Mouse (Mus musculus): ENCODE measurements around the gene Trim21. TPM values are rescaled to one million over a fixed set of nuclear protein-coding genes. Genes with fewer than 3 reads are reported as not detected.
A peak's percentile ranks its signal among the peaks of the same experiment; 100 is the strongest.

Gene Trim21
- 10 to 100 TPM in 1 of 2 experiments, 1 to 10 TPM in 1; 8.5 to 11.4 TPM for polyA plus RNA-seq (2017; shearing (Covaris generic))

DNA sequence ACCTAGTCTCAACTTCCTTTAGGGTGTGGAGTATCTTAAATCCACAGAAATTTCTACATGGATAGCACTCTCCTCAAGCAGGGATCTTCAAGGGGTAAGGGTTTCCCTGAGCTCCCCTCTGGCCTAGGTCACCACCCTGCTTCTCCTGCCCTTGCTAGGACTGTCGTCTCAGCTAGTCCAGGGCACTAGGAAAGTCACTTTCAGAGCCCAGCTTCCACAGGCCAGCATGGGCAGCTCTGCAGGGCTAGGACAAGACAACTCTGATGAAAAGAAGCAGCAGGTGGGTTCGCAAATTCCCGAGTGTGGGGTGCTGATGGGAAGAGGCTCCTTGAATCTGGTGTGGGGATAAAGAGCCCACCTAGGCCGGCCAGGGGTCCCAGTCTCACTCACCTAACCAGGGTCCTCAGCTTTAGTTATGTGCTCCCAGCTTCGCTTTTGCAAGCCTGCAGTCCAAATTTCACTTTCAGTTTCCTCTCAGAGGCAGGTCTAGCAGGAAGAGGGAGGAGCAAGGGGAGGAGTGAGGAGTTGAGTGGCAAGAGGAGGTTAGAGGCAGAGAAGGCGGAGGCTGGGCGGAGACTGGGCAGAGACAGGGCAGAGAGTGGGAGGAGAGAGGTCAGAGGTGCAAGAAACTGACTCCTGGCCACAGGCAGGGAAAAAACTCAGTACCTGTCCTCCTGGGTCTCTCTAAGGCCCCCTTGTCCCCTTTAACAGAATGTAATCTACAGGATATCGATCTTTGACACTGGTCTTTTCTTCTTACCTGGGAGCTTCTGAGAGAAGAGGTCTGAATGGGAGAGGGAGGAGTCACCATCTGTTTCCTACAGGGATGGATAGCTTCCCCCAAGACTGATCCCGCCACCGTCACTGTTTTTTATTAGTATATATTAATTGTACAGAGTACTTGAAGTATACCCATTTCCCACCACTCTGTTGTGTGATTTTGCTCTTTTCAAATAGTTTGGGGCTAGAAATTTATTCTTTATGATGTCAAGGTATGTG, at the start of gene Trim21:
Trim21 (minus strand) TSS at position 488 of the 999 bp plus-strand sequence.
- ATAC-seq = peak; percentile 100

DNA sequence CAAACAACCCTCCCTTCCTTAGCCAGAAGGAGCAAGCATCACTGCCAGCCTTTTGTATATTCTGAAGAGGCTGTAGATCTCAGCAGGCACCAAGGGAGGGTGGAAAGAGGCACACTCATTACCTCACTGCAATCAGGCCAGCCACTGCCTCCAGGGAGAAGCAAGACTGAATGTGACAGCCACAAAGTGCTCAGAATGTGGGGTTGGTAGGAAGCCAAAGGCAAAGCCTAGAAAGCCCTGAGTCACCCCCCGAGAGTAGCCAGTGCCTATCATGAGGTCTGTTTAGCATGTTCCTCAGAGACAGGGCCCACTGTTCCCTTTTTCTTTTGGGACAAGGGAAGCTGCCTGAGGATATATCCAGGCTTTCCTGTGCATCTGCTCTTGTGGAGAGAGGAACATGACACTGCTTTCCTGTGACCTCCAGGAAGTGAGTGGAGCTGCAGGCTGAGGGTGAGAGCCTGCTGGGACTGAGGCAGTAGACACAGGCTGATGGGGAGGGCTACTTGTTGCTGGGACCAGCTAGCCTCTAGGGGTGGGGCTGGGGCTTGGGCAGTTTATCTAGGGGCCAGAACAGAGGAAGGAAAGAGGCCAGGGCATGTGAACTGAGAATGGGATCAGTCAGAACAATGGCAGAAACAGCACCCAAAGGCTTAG, 32.2 kb upstream of the Trim21 start, which contains the start of gene Olfr552:
Olfr552 (plus strand) TSS at position 393 of the 654 bp plus-strand sequence.
- ATAC-seq = no peak

DNA sequence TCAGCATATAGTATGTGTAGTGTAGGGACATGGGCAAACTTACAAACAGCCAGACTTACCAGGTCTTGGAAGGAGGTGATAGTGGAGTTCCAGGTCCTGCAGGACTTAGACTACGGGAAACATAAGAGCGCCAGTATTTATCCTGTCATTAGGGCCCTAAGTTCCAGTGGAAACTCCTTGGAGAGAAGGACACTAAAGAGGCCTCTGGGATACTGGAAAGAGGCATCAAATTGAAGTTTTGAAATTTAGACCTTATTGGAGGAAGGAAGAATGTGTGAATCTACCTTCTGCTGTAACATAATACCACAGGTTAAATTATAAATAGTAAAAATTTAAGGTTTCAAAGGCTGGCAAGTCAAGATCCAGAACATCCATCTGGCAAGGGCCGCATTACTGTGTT, 26.5 kb upstream of the Trim21 start, which contains the start of gene Olfr551:
Olfr551 (minus strand) TSS at position 101 of the 400 bp plus-strand sequence.
- ATAC-seq = no peak

DNA sequence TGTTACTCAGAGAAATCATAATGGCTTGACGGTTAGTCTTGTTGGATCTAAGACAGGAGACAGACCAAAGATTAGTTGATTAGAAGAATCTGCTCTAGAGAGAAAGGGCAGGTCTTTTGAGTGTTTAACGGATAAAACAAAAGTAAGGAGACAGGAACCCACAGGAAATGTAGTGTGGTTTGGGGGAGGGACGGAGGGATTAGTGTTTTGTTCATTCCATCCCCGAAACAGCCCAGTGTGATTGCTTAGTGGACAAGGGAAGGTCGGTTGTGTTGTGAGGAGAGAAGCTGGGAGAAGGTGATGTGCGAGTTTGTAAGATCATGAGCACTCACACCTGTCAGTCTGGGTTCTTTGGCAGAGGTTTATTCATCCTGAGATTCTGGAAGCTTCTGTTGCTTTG, 10.7 kb upstream of the Trim21 start:
- ATAC-seq = no peak

DNA sequence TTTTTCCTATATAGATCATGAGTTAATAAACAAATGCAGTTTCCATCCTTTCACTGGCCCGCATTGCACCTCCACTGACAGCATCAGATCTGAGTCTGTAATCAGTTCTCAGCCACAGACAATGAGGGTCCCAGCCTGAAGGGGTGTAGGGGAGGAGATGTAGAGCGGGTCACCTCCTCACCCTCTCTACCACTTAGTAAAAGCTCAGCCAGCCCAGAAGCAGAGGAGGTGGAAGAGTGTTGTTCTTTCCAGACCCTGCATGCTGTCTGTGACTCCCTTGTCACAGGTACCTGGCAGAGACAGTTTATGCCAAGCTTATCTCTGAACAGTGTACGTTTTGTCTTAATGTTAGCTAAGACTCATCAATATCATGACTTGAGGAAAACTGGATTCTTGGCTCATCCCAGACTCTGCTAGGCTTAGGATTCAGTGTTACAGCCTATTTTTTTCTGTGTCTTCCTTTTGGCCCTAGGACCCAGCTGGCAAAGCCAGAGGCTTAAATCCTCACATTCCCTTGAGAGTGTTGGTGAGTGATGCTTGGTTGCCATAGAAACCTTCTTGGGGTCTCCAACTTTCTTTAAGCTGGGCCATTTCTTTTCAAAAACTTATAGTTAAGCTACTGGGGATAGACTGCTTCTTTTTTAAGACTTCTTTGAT, 8.0 kb upstream of the Trim21 start:
- ATAC-seq = no peak

DNA sequence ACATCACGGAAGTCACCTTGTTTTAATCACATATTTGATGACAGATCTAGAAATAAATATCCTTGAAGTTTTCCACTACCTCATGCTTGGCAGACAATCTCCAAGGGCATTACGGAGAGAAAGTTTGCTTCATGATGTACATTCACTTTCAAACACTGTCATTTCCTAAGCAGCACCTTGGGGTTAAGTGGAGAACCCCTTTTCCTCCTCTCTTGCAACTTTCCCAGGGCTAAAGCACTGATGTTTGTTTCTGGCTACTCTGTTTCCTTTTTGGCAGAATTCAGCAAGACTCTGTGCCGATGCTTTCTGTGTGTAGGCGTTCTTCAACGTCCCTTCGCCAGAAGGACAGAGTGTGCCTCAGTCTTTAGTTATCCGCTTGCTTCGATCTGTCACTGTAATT, 5.9 kb upstream of the Trim21 start, which contains the start of gene Olfr550:
Olfr550 (plus strand) TSS at position 301 of the 400 bp plus-strand sequence.
- ATAC-seq = no peak

DNA sequence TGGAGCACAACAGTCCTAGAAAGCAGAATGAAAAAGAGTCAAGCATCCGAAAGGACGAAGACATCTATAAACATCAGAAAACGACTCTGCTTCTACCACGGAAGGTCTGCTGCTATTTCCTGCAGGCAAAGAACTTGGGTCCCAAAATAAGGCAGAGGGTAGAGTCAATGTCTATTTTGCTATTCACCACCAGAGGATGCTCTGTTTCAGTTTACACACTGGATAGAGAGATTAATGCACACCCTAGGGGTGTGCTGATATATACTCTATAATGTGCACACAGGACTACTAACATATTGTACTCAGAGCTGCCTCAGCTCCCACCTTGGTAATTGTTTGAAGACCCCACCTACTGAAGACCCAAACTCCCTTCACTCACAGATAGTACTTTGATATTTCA, 933 bp upstream of the Trim21 start:
- no peak for ATAC-seq

DNA sequence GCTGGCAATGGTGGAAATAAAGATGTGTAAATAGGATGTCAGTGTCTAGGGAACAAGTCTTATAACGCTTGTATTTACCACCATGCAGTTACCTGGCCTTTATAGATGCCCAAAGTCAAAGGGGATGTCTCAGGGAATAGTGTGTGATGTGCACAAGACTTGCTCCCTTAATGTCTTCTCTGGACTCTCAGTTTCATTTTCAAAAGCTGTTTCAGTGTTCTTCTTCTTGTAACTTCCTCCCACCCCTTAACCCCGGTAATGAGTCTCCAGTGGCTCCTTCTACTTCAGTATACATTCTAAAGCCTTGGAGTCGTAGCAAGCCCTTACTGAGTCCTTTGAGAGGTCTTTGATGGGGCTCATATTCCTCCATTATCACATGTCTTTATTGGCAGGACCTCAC, 12.0 kb downstream of the Trim21 start:
- peak; percentile 67 for ATAC-seq

DNA sequence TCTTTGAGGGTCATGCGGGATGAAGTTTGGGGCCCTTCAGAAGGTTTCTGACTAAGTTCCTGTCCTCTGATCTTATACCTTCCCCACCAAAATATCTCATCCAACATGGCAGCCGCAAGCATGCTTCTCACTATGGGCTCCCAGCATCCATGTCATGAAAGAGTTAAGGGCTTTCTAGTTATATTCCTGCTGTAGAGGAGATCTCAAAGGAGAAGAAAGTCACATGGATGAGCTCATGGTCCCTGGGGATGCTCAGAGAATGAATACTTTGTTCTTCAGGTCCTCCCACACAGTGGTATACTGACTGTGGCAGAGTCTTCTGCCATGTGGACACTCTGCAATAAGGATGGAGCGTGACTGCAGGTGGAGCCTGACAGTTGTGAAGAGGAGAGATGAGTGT, 15.7 kb downstream of the Trim21 start, which contains the start of gene Olfr549:
Olfr549 (plus strand) TSS at position 301 of the 400 bp plus-strand sequence.
- no peak for ATAC-seq

DNA sequence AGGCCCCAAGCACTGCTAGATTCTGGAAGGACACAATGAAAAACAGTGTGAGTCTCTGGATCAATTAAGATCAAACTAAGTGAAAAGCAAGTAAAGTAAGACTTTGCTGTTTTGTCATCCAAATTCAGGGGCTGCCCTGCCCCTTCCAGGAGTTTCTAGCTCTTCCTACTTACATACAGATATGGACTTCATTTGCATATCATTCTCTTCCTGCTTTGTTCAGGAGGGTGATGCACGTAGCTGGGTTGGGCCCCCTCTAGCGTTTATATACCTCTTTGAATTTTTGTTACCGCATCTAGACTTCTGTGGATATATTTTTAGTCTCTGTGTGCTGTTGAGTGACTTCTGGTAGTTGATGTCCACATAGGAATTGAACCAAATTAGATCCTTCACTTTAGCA, 24.0 kb downstream of the Trim21 start:
- ATAC-seq = peak; percentile 47

DNA sequence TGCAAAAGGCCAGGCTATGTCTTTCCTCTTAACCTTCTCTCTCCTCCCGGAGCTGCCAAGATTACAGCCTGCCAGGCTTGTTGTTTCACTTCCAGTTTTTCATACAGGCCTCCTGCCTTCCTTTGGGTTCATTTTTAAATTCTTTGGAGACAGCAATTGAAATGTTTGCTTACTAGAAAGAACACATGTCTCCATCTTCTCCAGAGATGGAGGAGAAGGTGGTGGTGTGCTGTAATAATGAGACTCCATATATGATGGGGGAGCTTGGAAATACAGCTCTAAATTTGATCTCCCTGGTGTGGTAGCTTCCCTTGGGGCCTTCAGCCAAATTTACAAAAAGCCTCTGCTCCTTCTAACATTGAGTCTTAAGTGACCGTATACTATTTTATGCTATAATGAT, 24.7 kb downstream of the Trim21 start, which contains the start of gene Olfr548-ps1:
Olfr548-ps1 (plus strand) TSS at position 301 of the 400 bp plus-strand sequence.
- no peak for ATAC-seq

DNA sequence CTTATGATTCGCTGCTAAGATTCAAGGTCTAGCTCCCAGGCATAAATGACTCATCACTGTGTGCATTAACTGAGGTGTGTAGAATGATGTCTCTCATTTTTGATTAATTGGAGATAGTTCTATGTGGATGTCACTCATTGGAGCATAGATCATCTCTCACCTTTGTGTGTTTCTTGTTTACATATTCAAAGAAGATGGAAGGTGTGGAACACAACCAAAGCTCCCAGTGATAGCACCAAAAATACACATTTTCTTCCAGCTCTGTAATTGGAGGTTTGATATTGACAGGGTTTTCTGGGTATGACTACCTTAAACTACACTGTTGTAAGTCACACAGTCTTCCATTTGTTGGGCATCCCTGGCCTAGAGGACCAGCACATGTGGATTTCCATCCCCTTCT, 30.8 kb downstream of the Trim21 start, which contains the start of gene Olfr547:
Olfr547 (plus strand) TSS at position 301 of the 400 bp plus-strand sequence.
- ATAC-seq = no peak

DNA sequence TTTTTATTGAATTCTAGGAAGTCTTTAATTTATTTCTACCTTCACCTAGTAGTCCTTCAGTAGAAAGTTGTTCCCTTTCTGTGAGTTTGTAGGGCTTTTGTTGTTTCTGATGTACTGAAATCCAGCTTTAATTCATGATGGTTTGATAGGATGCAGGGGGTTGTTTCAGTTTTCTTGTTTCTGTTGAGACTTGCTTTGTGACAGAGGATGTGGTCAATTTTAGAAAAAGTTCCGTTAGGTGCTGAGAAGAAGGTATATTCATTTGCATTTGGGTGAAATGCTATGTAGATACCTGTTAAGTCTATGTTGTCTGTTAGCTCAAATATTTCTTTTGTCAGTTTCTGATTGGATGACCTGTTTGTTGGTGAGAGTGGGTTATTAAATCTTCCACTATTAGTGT, 36.2 kb downstream of the Trim21 start:
- ATAC-seq = peak; percentile 95

DNA sequence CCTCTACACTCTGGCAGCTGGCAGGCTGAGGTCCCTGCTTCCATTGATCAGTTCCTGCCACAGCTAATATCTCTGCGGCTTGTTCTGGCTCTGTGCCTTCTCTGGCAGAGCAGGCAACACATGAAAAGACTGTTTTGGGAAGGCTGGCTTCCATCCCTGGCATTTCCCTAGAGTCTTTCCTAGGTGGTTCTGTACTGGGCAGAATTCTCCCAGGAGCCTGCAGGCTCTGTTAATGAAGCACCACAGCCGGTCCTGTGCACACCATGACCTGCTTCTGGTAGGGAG, 48.3 kb downstream of the Trim21 start:
- ATAC-seq = no peak

DNA sequence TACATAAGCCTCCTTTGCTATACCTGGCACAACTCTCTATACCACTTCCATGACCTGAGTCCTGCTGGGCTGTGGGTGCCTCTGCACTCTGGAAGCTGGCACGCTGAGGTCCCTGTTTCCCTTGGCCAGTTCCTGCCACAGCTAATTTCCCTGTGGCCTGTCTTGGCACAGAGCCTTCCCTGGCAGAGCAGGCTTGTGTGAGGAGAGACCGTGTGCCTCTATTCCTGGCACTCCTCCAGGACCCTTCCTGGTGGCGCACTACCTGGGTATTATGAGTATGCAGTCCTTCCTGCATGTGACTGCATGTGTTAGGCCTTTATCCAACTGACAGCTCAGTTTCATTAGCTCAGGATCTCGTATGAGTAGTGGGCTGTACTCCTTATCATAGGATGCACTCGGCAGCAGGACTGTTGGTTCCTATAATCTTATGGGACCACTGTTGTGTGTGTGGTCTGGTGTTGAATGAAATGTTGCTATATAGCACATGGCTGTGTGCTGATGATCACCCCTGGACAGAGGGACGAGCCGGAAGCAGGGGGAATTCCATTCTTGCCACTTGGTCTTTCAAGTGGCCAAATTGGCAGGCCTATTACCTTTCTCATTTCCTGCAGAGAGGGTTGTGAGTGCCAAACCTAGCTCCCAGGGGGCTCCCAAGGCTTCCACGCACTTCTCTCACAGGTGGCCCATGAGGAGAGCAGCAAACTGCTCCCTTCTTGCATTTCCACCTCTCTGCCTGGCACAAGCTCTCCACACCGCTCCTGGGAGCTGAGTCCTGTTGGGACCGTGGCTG, 48.8 kb downstream of the Trim21 start:
- ATAC-seq = no peak

DNA sequence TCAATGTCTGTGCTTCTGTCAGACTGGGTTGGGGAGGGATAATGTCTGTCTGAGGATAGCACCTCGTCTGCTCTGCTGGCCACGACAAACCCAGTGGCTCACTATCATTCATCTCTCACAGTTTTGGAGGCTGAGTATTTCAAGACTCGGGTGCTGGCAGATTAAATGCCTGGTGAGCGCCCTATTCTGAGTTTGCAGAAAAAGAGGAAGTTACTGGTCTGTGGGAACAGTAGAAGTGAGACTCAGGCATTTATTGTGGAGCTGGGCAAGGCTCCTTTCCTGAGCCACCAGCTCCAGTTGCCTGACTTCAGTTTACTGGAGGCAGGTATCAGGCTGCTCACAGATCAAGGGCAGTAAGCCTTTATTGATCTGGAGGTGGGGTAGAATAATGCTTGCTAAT, 51.1 kb downstream of the Trim21 start:
- ATAC-seq = no peak

DNA sequence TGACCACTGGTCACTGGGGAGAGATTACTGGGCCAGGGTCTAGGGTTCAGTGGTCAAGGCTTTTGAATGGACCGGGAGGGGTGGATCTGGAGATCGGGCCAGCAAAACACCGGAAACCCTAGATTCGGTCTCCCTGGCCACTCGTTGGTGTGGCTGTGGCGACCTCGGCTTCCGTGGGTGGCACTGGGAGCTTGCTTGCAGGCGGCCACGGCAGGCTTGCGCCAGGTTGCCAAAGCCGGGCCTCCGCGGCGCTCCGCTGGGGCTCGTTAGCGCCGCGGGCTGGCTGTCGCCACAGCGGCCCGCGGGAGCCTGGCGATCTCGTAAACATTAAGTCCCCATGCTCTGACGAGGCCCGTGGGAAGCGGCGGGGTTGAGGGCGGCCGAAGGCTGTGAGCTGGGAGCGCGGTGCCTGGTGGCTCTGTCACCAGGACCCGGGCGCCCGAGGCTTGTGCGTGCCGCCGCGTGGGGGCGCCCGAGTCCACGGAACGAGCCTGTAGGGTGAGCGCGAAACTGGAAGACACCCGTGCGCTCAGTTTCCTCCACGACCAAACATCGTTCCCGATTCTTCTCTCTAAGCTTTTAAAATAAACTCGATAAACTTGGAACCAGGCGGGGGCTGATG, 52.4 kb downstream of the Trim21 start:
- peak; percentile 97 for ATAC-seq

DNA sequence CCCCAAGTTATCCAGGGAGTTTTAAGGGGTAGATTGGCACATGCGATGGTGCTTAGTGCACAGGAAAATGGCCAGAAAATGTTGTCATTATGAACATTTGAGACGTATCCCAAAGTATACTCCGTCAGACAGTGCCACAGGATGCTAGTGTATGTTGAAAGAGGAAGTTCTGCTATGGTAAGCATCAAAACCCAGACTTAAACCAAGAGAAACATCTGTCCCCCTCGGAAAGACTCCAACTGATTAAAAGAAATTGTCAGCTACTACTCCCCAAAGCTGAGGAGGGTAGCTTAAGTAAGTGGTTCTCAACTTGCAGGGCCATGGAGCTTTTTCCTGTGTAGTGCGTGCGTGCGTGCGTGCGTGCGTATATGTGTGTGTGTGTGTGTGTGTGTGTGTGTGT, 53.4 kb downstream of the Trim21 start:
- ATAC-seq = no peak

DNA sequence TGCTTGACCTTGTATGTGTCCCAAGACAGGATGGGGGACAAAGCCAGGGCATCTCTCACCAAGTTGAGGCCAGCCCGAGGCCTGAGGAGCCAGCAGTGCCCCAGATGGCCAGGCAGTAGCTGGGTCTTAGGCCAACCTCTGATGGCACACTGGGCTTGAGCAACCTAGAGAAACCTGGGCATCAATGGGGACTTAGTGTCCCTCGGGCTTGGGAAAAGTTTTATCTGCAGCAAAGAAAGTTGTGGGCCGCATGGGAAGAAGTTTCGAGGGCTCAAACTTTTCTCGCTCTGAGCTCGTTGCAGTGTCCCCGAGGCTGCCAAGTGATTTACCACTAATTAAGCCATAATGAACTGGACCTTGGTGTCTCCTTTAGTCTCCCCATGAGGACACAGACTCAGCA, 55.6 kb downstream of the Trim21 start:
- ATAC-seq = no peak

DNA sequence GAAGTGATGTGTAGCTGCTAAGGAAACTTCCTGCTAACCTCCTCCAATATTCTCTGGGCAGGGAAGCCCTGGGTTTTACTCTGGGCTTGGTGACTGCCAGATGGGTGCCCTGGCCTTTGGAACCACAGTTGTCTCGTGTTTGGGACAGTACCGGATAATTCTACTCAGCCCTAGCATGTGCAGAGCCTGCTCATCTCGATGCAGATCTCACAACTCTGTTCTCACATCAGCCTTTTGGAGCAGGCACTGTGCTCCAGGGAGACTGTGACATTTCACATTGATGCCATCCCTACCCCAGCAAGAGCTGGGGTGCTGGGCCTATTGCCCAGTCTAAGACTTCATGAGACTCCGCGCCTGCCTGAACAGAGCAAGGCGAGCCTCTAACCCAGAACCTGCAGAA, 56.6 kb downstream of the Trim21 start:
- no peak for ATAC-seq

DNA sequence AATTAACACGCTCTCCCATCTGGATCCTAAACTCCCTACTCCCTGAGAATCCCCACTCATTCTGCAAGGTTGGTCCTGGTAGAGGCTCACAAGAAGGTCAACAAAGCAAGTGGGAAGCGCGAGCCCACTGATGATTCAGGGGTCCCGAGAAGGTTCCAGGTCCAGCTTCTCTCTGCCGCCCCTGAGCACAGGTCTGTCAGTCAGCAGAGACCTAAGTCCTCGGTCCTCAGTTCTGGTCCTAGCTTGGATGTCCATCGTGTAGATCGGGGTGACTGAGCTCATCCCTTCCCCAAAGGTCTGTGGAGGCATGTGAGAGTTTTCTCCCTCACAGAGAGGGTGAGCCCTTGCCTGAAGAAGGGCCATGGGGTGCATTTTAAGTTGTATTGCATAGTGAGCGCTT, 57.2 kb downstream of the Trim21 start:
- ATAC-seq = no peak

Data from CD4-positive, CD25-positive, alpha-beta regulatory T cell, adult 4 months (primary cell).